Mouse (Mus musculus): Measurements from ENCODE around the gene P2ry2.
A peak's percentile ranks its signal among the peaks of the same experiment; 100 is the strongest.

Gene P2ry2

GRCm38 (mm10) chr7:101012541-101012940, at the start of gene P2ry2:
Gene P2ry2, minus strand, starts transcription at chr7:101012866.
- DNase-seq = no peak

- DNase-seq = peak; percentile 17
Measured at GRCm38 (mm10) chr7:101062246-101062645, 49.6 kb upstream of the P2ry2 start.

GRCm38 (mm10) chr7:101061381-101061780, 48.7 kb upstream of the P2ry2 start:
- DNase-seq = peak; percentile 87

GRCm38 (mm10) chr7:101060476-101060875, 47.8 kb upstream of the P2ry2 start:
- DNase-seq = peak; percentile 46

- no peak for DNase-seq
Measured at GRCm38 (mm10) chr7:101059188-101059587, 46.5 kb upstream of the P2ry2 start.

GRCm38 (mm10) chr7:101057309-101057708, 44.6 kb upstream of the P2ry2 start:
- no peak for DNase-seq

- no peak for DNase-seq
Measured at GRCm38 (mm10) chr7:101053136-101053535, 40.5 kb upstream of the P2ry2 start.

- peak; percentile 66 for DNase-seq
Measured at GRCm38 (mm10) chr7:101051551-101052221, 39.0 kb upstream of the P2ry2 start.

- DNase-seq = no peak
Measured at GRCm38 (mm10) chr7:101050724-101051550, 38.3 kb upstream of the P2ry2 start.

- no peak for DNase-seq
Measured at GRCm38 (mm10) chr7:101049326-101050087, 36.8 kb upstream of the P2ry2 start.

GRCm38 (mm10) chr7:101048247-101048646, 35.6 kb upstream of the P2ry2 start:
- DNase-seq = no peak

- DNase-seq = no peak
Measured at GRCm38 (mm10) chr7:101043846-101044541, 31.3 kb upstream of the P2ry2 start.

- DNase-seq = no peak
Measured at GRCm38 (mm10) chr7:101041977-101042749, 29.5 kb upstream of the P2ry2 start.

- no peak for DNase-seq
Measured at GRCm38 (mm10) chr7:101041544-101041943, 28.9 kb upstream of the P2ry2 start.

GRCm38 (mm10) chr7:101033371-101033770, 20.7 kb upstream of the P2ry2 start:
- DNase-seq = no peak

- DNase-seq = no peak
Measured at GRCm38 (mm10) chr7:101031234-101031633, 18.6 kb upstream of the P2ry2 start.

- DNase-seq = no peak
Measured at GRCm38 (mm10) chr7:101030756-101031155, 18.1 kb upstream of the P2ry2 start.

GRCm38 (mm10) chr7:101029446-101029845, 16.8 kb upstream of the P2ry2 start:
- DNase-seq = no peak

- no peak for DNase-seq
Measured at GRCm38 (mm10) chr7:101028991-101029390, 16.3 kb upstream of the P2ry2 start.

- no peak for DNase-seq
Measured at GRCm38 (mm10) chr7:101028444-101028757, 15.7 kb upstream of the P2ry2 start.

GRCm38 (mm10) chr7:101027623-101028443, 15.2 kb upstream of the P2ry2 start:
- DNase-seq = no peak

Measured in thymus, postnatal 4 days (tissue).